Mouse (Mus musculus) MEL (cell line): Measurements from ENCODE around the gene Arpc5. TPM values are rescaled to one million over a fixed set of nuclear protein-coding genes. Genes with fewer than 3 reads are reported as not detected.

Experiments used
- DNase-seq: peaks from one replicate; pipeline ENCODE4 v3.0.0; 2011; ENCODE audit warnings: low read depth, low spot score
- H3K27ac ChIP-seq: 2 replicates; pipeline ENCODE4 v1.5.1; 2012; ENCODE audit warnings: low read depth, mild to moderate bottlenecking, control low read depth, low read length, moderate library complexity; ENCODE audit not compliant: control insufficient read depth
- H3K27me3 ChIP-seq, 2 experiments: fragments of 150-350 bp in 1 of 2; sonication (generic) in 1 of 2; 2 replicates each; pipeline ENCODE4 v1.6.1; 2012; ENCODE audit warnings: low read length in 2 of 2, mild to moderate bottlenecking in 2 of 2, improper control_type of control experiment in 1 of 2, moderate library complexity in 1 of 2; ENCODE audit not compliant: insufficient read depth in 2 of 2, control insufficient read depth in 1 of 2
- H3K36me3 ChIP-seq, 2 experiments: 2 replicates each; pipeline ENCODE4 v1.6.1; 2012 to 2014; ENCODE audit warnings: low read length in 2 of 2, improper control_type of control experiment in 1 of 2, inconsistent platforms in 1 of 2, mild to moderate bottlenecking in 1 of 2; ENCODE audit not compliant: insufficient read depth in 2 of 2, control insufficient read depth in 1 of 2
- H3K4me1 ChIP-seq, 2 experiments: fragments of 150-350 bp in 1 of 2; sonication (generic) in 1 of 2; 2 replicates each; pipeline ENCODE4 v1.6.1; 2012; ENCODE audit warnings: low read length in 2 of 2, improper control_type of control experiment in 1 of 2, mild to moderate bottlenecking in 1 of 2; ENCODE audit not compliant: insufficient read depth in 2 of 2, control insufficient read depth in 1 of 2
- H3K4me3 ChIP-seq, 2 experiments: fragments of 150-350 bp in 1 of 2; sonication (generic) in 1 of 2; 2 replicates each; pipeline ENCODE4 v1.5.1; 2012; ENCODE audit warnings: low read depth in 2 of 2, low read length in 2 of 2, mild to moderate bottlenecking in 2 of 2, moderate library complexity in 2 of 2, control low read depth in 1 of 2, improper control_type of control experiment in 1 of 2; ENCODE audit not compliant: control insufficient read depth in 1 of 2, insufficient read depth in 1 of 2
- H3K79me2 ChIP-seq: 2 replicates; pipeline ENCODE4 v1.6.1; 2012; ENCODE audit warnings: mild to moderate bottlenecking, low read length, moderate library complexity; ENCODE audit not compliant: control insufficient read depth, poor library complexity, insufficient read depth
- H3K9ac ChIP-seq: 2 replicates; pipeline ENCODE4 v1.6.1; 2012; ENCODE audit warnings: low read depth, mild to moderate bottlenecking, control low read depth, low read length, moderate library complexity; ENCODE audit not compliant: control insufficient read depth, poor library complexity, severe bottlenecking
- H3K9me3 ChIP-seq: fragments of 150-350 bp; sonication (generic); replicated peaks from 2 replicates; pipeline ENCODE4 v1.6.1; 2012; ENCODE audit warnings: mild to moderate bottlenecking, low read length, improper control_type of control experiment, moderate library complexity; ENCODE audit not compliant: insufficient read depth
- BHLHE40 ChIP-seq: IDR thresholded peaks from 2 replicates; pipeline ENCODE4 v1.6.1; 2012; ENCODE audit warnings: low read depth, mild to moderate bottlenecking, inconsistent platforms, low read length, improper control_type of control experiment, borderline replicate concordance
- ELF1 ChIP-seq: IDR thresholded peaks from 2 replicates; pipeline ENCODE4 v1.6.1; 2014; ENCODE audit warnings: low read depth, mild to moderate bottlenecking, inconsistent platforms, low read length, improper control_type of control experiment, moderate library complexity
- EP300 ChIP-seq, 2 experiments: IDR thresholded peaks; 2 replicates each; pipeline ENCODE4 v1.6.1; 2011; ENCODE audit warnings: improper control_type of control experiment in 2 of 2, low read length in 2 of 2, low read depth in 1 of 2, mild to moderate bottlenecking in 1 of 2
- ETS1 ChIP-seq: IDR thresholded peaks from 2 replicates; pipeline ENCODE4 v1.6.1; 2012; ENCODE audit warnings: low read depth, mild to moderate bottlenecking, inconsistent platforms, low read length, improper control_type of control experiment, moderate library complexity
- GABPA ChIP-seq: IDR thresholded peaks from 2 replicates; pipeline ENCODE4 v1.6.1; 2012; ENCODE audit warnings: low read depth, mild to moderate bottlenecking, inconsistent platforms, low read length, improper control_type of control experiment, moderate library complexity
- GATA1 ChIP-seq: IDR thresholded peaks from 2 replicates; pipeline ENCODE4 v1.6.1; 2011; ENCODE audit warnings: low read depth, low read length, improper control_type of control experiment
- JUND ChIP-seq: IDR thresholded peaks from 2 replicates; pipeline ENCODE4 v1.6.1; 2011; ENCODE audit warnings: low read depth, mild to moderate bottlenecking, improper control_type of control experiment, low read length
- MAFK ChIP-seq: IDR thresholded peaks from 2 replicates; pipeline ENCODE4 v1.6.1; 2011; ENCODE audit warnings: low read depth, mild to moderate bottlenecking, low read length, improper control_type of control experiment, borderline replicate concordance
- MAZ ChIP-seq: IDR thresholded peaks from 2 replicates; pipeline ENCODE4 v1.6.1; 2012; ENCODE audit warnings: low read depth, mild to moderate bottlenecking, inconsistent platforms, low read length, improper control_type of control experiment
- MXI1 ChIP-seq: IDR thresholded peaks from 2 replicates; pipeline ENCODE4 v1.6.1; 2011; ENCODE audit warnings: mild to moderate bottlenecking, low read depth, low read length, improper control_type of control experiment
- MYC ChIP-seq: IDR thresholded peaks from 2 replicates; pipeline ENCODE4 v1.6.1; 2011; ENCODE audit warnings: low read depth, mild to moderate bottlenecking, low read length, improper control_type of control experiment, moderate library complexity
- NRF1 ChIP-seq: IDR thresholded peaks from 2 replicates; pipeline ENCODE4 v1.6.1; 2014; ENCODE audit warnings: low read depth, mild to moderate bottlenecking, inconsistent platforms, low read length, improper control_type of control experiment, moderate library complexity; ENCODE audit not compliant: poor library complexity, insufficient read depth, severe bottlenecking
- POLR2A ChIP-seq, 2 experiments: IDR thresholded peaks; 2 replicates each; pipeline ENCODE4 v1.6.1; 2011 to 2012; ENCODE audit warnings: low read length in 2 of 2, mild to moderate bottlenecking in 2 of 2, control low read depth in 1 of 2, improper control_type of control experiment in 1 of 2, low read depth in 1 of 2, moderate library complexity in 1 of 2; ENCODE audit not compliant: control insufficient read depth in 1 of 2, insufficient read depth in 1 of 2, poor library complexity in 1 of 2
- POLR2AphosphoS5 ChIP-seq: IDR thresholded peaks from 2 replicates; pipeline ENCODE4 v1.6.1; 2012; ENCODE audit warnings: low read depth, borderline replicate concordance, mild to moderate bottlenecking, inconsistent platforms, low read length, moderate library complexity, mixed read lengths
- RCOR1 ChIP-seq: IDR thresholded peaks from 2 replicates; pipeline ENCODE4 v1.6.1; 2012; ENCODE audit warnings: low read depth, mild to moderate bottlenecking, inconsistent platforms, low read length, improper control_type of control experiment
- TAL1 ChIP-seq: IDR thresholded peaks from 2 replicates; pipeline ENCODE4 v1.6.1; 2012; ENCODE audit warnings: mild to moderate bottlenecking, inconsistent platforms, low read length, moderate library complexity, mixed read lengths
- TBP ChIP-seq: IDR thresholded peaks from 2 replicates; pipeline ENCODE4 v1.8.0; 2011; ENCODE audit warnings: low read depth, low read length, improper control_type of control experiment
- UBTF ChIP-seq: IDR thresholded peaks from 2 replicates; pipeline ENCODE4 v1.6.1; 2012; ENCODE audit warnings: low read depth, mild to moderate bottlenecking, inconsistent platforms, low read length, improper control_type of control experiment, moderate library complexity, borderline replicate concordance; ENCODE audit not compliant: insufficient read depth
- USF2 ChIP-seq, 2 experiments: IDR thresholded peaks; 2 replicates each; pipeline ENCODE4 v1.6.1; 2011 to 2012; ENCODE audit warnings: improper control_type of control experiment in 2 of 2, low read length in 2 of 2, borderline replicate concordance in 1 of 2, inconsistent platforms in 1 of 2, low read depth in 1 of 2, mild to moderate bottlenecking in 1 of 2; ENCODE audit not compliant: insufficient read depth in 1 of 2
- ZKSCAN1 ChIP-seq: IDR thresholded peaks from 2 replicates; pipeline ENCODE4 v1.6.1; 2012; ENCODE audit warnings: low read depth, mild to moderate bottlenecking, inconsistent platforms, low read length, improper control_type of control experiment, moderate library complexity
- ZNF384 ChIP-seq: IDR thresholded peaks from 2 replicates; pipeline ENCODE4 v1.6.1; 2012; ENCODE audit warnings: low read depth, mild to moderate bottlenecking, inconsistent platforms, low read length, improper control_type of control experiment
- polyA plus RNA-seq, 2 experiments: library from polyadenylated mRNA; stranded (reverse) in 1 of 2; unstranded in 1 of 2; fragments of >175 nt in 1 of 2; fragments of >200 nt in 1 of 2; gene quantifications; 2 replicates each; pipeline versions ENCODE4 v1.2.1 to v1.2.4; 2012; ENCODE audit warnings: low replicate concordance in 2 of 2, low read depth in 1 of 2; ENCODE audit not compliant: insufficient read length in 2 of 2, insufficient read depth in 1 of 2, missing spikeins in 1 of 2
- total RNA-seq: library from RNA; depleted of rRNA; stranded (reverse); fragments of 300-350 nt; gene quantifications from 2 replicates; pipeline ENCODE4 v1.2.3, GENCODE M21; 2012

Arpc5 gene
- total and polyA plus RNA-seq, 3 experiments, result 119 to 145 TPM; not detected in 1

DNA sequence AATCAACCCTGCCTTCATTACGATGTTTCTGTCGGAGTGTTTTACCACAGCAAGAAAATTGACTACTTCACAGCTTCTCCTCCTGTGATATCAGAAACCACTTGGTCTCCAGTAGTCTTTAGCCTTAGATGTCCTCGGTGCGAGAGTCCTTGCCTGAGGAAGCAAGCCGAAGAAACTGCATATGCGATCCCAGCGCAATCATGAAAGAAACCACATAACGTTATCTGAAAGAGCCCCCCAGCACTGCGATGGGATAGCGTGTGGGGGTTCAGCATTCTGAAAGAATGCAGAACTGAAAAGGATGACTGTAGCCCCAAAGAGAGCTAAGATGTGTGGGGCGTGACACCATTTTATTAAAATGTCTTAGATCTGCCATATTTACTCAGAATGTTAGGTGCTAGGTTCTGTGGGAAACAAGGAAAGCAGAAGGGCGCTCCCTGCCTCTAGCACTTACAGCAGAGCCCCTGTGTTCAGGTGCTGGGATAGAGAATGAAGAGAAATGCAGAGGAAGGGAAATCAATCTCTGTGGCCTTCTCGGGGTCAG, 34.4 kb downstream of the Arpc5 start:
- Histone ChIP-seq H3K4me3 (peak overlapping the region; percentile 51 to 78), H3K27ac (peak overlapping the region; percentile 50), H3K36me3 (peaks cover 0 to 26% of the 10 kb centered on the region in 2 experiments; a peak in 2 of 4 replicates), H3K9me3 (no peaks in the 10 kb centered on the region), H3K4me1 (peaks cover 18 to 47% of the 10 kb centered on the region in 2 experiments), H3K9ac (peak overlapping the region; percentile 51), H3K27me3 (no peaks in the 10 kb centered on the region), H3K79me2 (no peaks in the 10 kb centered on the region)
- DNase-seq, result peak; percentile 73
- TF ChIP-seq UBTF (peak; percentile 68; the same call in 1 of the 2 replicates), GABPA (no peak), ZNF384 (no peak), TAL1 (peak; percentile 9; the same call in 1 of the 2 replicates), MYC (peak; percentile 56; the same call in 1 of the 2 replicates), GATA1 (peak; percentile 60), RCOR1 (peak; percentile 42; the same call in 1 of the 2 replicates), MXI1 (0 out of 2 replicates have a peak, but pooled peaks have one; percentile 8), ETS1 (peak; percentile 51; the same call in 1 of the 2 replicates), MAZ (no peak), USF2 (IDR thresholded peaks at IDR 0.05; ENCODE audit: borderline replicate concordance in 1 of 2, insufficient read depth in 1 of 2, low read depth in 1 of 2, low read length in 2 of 2) (no peak), TBP (peak; percentile 96), EP300 (IDR thresholded peaks at IDR 0.05; ENCODE audit: low read depth in 1 of 2, low read length in 2 of 2) (peak; percentile 36 to 53; a peak in 3 of 4 replicates)

DNA sequence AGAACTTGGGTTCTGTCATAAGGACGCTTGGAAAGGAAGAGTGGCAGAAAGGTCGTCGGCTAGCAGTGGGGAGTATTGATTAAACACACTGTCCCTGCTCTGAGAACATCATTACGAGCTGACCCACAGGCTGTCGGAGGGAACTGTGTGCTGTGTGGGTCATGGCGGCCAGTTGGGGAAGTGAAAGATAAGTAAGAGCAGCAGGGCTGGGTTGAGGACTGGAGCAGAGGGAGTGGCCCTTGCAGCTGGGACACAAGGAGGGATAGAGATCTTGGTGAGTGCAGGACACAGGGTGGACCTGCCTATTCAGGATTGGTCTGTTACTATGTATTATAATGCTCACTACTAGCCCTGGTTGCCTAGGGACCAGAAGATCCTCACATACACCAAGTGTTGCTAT, 38.6 kb downstream of the Arpc5 start:
- Histone ChIP-seq H3K36me3 (peaks cover 0 to 19% of the 10 kb centered on the region in 2 experiments; a peak in 2 of 4 replicates), H3K27me3 (no peaks in the 10 kb centered on the region), H3K9ac (no peak overlapping the region), H3K4me1 (peaks cover 3 to 30% of the 10 kb centered on the region in 2 experiments; a peak in 3 of 4 replicates), H3K27ac (no peak overlapping the region), H3K9me3 (no peaks in the 10 kb centered on the region), H3K79me2 (peaks cover 14% of the 10 kb centered on the region)
- DNase-seq, result no peak
- TF ChIP-seq NRF1 (no peak), POLR2A (IDR thresholded peaks at IDR 0.05; ENCODE audit: control insufficient read depth in 1 of 2, insufficient read depth in 1 of 2, low read depth in 1 of 2, low read length in 2 of 2, poor library complexity in 1 of 2) (no peak), RCOR1 (no peak), ZKSCAN1 (no peak), USF2 (IDR thresholded peaks at IDR 0.05; ENCODE audit: borderline replicate concordance in 1 of 2, insufficient read depth in 1 of 2, low read depth in 1 of 2, low read length in 2 of 2) (no peak), JUND (no peak), POLR2AphosphoS5 (no peak), ELF1 (no peak), ZNF384 (no peak), BHLHE40 (no peak), MAFK (no peak)
- TF ChIP-seq, all 39 proteins: peak for 0
- H3K4me3 ChIP-seq, result no peak overlapping the region
